In the genomic region with DNA sequence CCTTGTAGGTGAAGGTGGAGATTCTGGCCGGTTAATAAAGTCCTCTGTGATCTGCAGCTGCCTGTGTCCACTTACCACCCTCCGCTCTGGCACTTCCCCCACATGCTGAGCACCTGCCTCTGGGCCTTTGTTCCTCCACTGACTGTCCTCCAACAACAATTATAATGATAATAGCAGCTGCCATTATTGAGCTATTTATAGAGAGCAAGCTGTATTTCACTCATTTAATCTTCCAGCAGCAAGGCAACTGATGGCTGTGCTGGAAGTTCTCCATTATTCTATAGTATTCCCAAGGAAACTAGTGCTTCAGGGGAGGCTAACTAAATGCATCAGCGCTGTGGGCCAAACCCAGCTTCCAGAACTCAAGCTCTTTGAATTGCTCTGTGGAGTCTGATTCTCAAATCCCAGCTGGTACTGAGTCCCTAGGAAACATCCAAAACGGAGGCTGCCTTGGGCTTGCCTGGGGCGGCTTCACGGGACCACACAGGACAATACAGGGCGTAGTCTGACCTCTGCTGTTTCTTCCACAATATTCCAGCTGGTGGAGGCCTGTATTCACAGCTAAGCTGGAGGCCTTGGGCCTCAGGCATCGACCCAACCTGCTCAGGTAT, we compare ENCODE assay signal across 11 mouse cellular contexts.
DNase-seq lines count a peak whose midpoint lies in the region; ATAC-seq and TF ChIP-seq lines count a peak whose summit lies in the region.
"Had no signal": no experiment of that assay in that cellular context is flagged by ENCODE, and none has a peak within 500 bp of the region (broad histone marks: within the 10 kb centered on the region; RNA-seq: fewer than 3 reads in every experiment).

No protein-coding gene starts in this region.

- no peak overlapping the region for H3K27ac ChIP-seq in heart, postnatal 0 days (ENCODE audit: low read depth)
- H3K27ac ChIP-seq in hindbrain, embryonic 12.5 days = peak overlapping the region; percentile 36
- H3K27ac ChIP-seq in neural tube, embryonic 11.5 days (ENCODE audit: low read depth, low read length) = no peak overlapping the region

- H3K9ac ChIP-seq in heart, postnatal 0 days (replicated peaks; ENCODE audit: low read depth, low read length) = no peak overlapping the region
- no peak overlapping the region; the same call in 1 of the 2 replicates for H3K9ac ChIP-seq in hindbrain, embryonic 12.5 days
- H3K9ac ChIP-seq in neural tube, embryonic 11.5 days (ENCODE audit: low read length) = no peak overlapping the region

- H3K27me3 ChIP-seq in heart, postnatal 0 days (ENCODE audit: control insufficient read depth, insufficient read depth, low read length) = no peaks in the 10 kb centered on the region
- H3K27me3 ChIP-seq in hindbrain, embryonic 12.5 days = peaks cover 11% of the 10 kb centered on the region
- no peaks in the 10 kb centered on the region for H3K27me3 ChIP-seq in neural tube, embryonic 11.5 days (ENCODE audit: control insufficient read depth, insufficient read depth, low read length)
- H3K27me3 ChIP-seq: Patski had no signal

- H3K9me3 ChIP-seq in heart, postnatal 0 days (replicated peaks; ENCODE audit: control insufficient read depth, low read length) = no peaks in the 10 kb centered on the region
- H3K9me3 ChIP-seq in hindbrain, embryonic 12.5 days (replicated peaks) = no peaks in the 10 kb centered on the region
- no peaks in the 10 kb centered on the region for H3K9me3 ChIP-seq in neural tube, embryonic 11.5 days (ENCODE audit: control insufficient read depth, low read length)

- H3K4me2 ChIP-seq in heart, postnatal 0 days (ENCODE audit: low read depth, low read length) = no peak overlapping the region
- H3K4me2 ChIP-seq in hindbrain, embryonic 12.5 days (replicated peaks) = no peak overlapping the region
- H3K4me2 ChIP-seq in neural tube, embryonic 11.5 days (ENCODE audit: low read depth) = no peak overlapping the region

- no peak for TF ChIP-seq EP300 in heart, postnatal 0 days (IDR thresholded peaks at IDR 0.05; ENCODE audit: low read depth)

- no peaks in the 10 kb centered on the region for H3K4me1 ChIP-seq in heart, postnatal 0 days (ENCODE audit: control insufficient read depth, insufficient read depth)
- peaks cover 16% of the 10 kb centered on the region for H3K4me1 ChIP-seq in hindbrain, embryonic 12.5 days
- H3K4me1 ChIP-seq in neural tube, embryonic 11.5 days (ENCODE audit: control insufficient read depth, insufficient read depth, low read length) = peaks cover 7% of the 10 kb centered on the region; the same call in 1 of the 2 replicates

- H3K36me3 ChIP-seq in heart, postnatal 0 days (replicated peaks; ENCODE audit: control insufficient read depth, insufficient read depth, low read length) = no peaks in the 10 kb centered on the region
- H3K36me3 ChIP-seq in hindbrain, embryonic 12.5 days = no peaks in the 10 kb centered on the region
- H3K36me3 ChIP-seq in neural tube, embryonic 11.5 days (ENCODE audit: control insufficient read depth, insufficient read depth, low read length) = no peaks in the 10 kb centered on the region

- DNase-seq in heart, postnatal 0 days (ENCODE audit: low spot score) = no peak
- no peak for DNase-seq in heart, adult 18-20 months
- DNase-seq in brain, embryonic 14.5 days (ENCODE audit: low read depth) = peak; percentile 76
- peak; percentile 51 for DNase-seq in neural tube, embryonic 11.5 days (ENCODE audit: low spot score)
- DNase-seq in adipocyte (ENCODE audit: low spot score) = no peak
- no peak for DNase-seq in kidney, adult 8-10 months
- DNase-seq in right cerebral cortex, postnatal 36 days (ENCODE audit: low spot score in 2 of 2) = no peak
- DNase-seq: lung, postnatal 14 days; thymus, adult 2 months had no signal

- TF ChIP-seq POLR2A in brain, embryonic 14.5 days (IDR thresholded peaks at IDR 0.05; ENCODE audit: borderline replicate concordance, extremely low read depth, insufficient read depth, insufficient read length, poor library complexity, severe bottlenecking) = no peak

- no peak overlapping the region for H3K4me3 ChIP-seq in heart, postnatal 0 days (ENCODE audit: low read depth, low read length)
- H3K4me3 ChIP-seq in hindbrain, embryonic 12.5 days = no peak overlapping the region
- H3K4me3 ChIP-seq in neural tube, embryonic 11.5 days (ENCODE audit: low read depth, low read length) = no peak overlapping the region

- 34% methylated on average over 8 of the region's 8 CpGs for WGBS in heart, postnatal 0 days
- 12% methylated on average over 8 of the region's 8 CpGs for WGBS in hindbrain, embryonic 12.5 days
- 12% methylated on average over 8 of the region's 8 CpGs for WGBS in neural tube, embryonic 11.5 days

- TF ChIP-seq CTCF in heart, postnatal 0 days (IDR thresholded peaks at IDR 0.05; ENCODE audit: low read depth) = peak; percentile 13; the same call in 1 of the 2 replicates
- 0 out of 2 replicates have a peak, but pooled peaks have one; percentile 9 for TF ChIP-seq CTCF in brain, embryonic 14.5 days (IDR thresholded peaks at IDR 0.05; ENCODE audit: borderline replicate concordance, extremely low read depth, insufficient read depth, insufficient read length)

- ATAC-seq in heart, postnatal 0 days (ENCODE audit: insufficient read depth, low read depth) = no peak
- ATAC-seq in hindbrain, embryonic 12.5 days (ENCODE audit: low FRiP score) = peak; percentile 67; the same call in 1 of the 2 replicates
- ATAC-seq in neural tube, embryonic 11.5 days (ENCODE audit: insufficient read depth, low FRiP score, low TSS enrichment) = peak; percentile 23; the same call in 1 of the 2 replicates
- ATAC-seq: Patski had no signal

Comparison
In these comparisons a context has a peak if more than half of its experiments do, and no peak if none do; other contexts are left out.
1. DNase-seq: peak in brain, embryonic 14.5 days (single experiment) and neural tube, embryonic 11.5 days (single experiment); none in heart, postnatal 0 days (single experiment), heart, adult 18-20 months (0 of 2), adipocyte (single experiment), kidney, adult 8-10 months (0 of 2) and right cerebral cortex, postnatal 36 days (0 of 2).